Mouse (Mus musculus) frontal cortex, adult (tissue): ENCODE measurements around the gene Trmt61a.
A peak's percentile ranks its signal among the peaks of the same experiment; 100 is the strongest.

Experiments used
- ATAC-seq: cut with Nextera tagmentation; 2 replicates; pipeline ENCODE4 v1.9.2; 2017; ENCODE audit warnings: mild to moderate bottlenecking, moderate library complexity, mixed read lengths; ENCODE audit not compliant: low TSS enrichment

The Trmt61a gene

DNA sequence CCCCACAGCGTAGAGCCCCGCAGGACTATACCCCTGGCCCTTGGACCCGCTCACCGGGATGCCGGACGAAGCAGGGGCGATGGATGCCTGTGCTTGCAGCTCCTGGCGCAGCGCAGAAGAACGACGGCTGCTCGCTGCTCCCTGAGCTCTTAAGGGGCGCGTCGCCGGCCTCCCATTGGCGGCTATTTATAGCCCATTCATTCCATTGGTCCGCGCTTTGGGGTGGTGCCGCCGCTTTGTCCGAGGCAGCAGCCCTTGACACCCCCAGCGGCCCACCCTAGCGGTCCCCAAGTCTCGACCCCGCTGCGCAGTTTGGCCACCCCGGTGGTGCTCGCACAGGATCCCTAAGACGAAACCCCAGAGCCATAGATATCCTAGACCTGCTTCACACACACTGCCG is 5.7 kb upstream of the Trmt61a start, which contains the start of gene Ckb:
TSS of gene Ckb (minus strand) at position 163 of the 400 bp plus-strand sequence.
- peak; percentile 66 for ATAC-seq

DNA sequence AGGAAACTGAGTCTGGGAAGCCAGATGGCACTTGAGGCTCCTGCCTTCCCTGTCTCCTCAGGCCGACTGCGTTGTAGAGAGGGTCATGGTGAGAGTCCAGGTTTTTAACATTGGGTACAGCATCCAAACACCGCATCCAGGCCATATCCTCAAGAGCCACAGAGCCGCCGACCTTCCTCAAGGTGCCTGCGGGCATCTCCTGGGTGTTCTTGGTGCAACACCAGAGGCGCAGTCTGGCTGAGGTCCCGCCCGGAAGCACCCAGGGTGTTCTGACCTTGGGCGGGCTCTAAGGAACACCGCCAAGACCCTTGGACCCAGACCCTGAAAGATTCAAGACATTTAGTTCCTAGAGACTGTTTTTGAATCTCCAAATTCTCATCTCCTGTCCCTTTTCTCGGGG is 5.3 kb upstream of the Trmt61a start:
- peak; percentile 4; the same call in 1 of the 2 replicates for ATAC-seq

- ATAC-seq = no peak
Observed at GRCm38 (mm10) chr12:111674850-111675486, 2.9 kb upstream of the Trmt61a start.

DNA sequence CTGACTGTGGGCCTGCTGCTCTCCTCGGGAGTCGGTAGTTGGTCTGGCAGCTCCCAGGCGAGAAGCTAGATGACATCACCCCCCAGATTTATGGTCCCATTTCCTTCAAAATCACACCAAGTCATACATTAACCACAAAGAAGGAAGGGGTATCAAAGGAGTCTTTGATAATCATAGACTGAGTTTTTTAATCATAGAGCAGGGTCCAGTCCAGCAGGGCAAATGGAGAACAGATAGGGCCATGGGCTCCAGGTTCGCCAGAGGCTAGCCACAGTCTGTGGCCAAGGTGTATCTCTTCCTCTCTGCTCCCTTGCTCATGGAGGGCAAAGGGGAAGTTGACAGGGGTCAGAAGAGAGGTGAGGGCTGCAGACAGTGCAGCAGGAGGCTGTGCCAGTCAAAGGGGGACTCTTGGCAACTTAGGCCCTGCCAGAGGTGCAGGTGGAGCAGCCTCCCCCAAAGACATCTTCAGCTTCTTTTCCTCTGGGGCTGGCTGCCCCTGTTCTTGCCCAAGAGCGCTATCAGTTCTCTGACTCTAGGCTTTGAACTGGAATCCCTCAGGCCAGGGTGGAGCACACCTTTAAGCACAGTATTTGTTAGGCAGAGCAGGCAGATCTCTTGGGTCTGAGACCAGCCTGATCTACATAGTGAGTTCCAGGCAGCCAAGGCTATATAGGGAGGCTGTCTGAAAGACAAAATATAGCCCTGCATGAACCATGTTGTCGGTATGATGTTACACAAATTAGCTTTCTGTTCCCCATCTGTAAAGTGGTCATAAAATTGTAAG is 1.9 kb upstream of the Trmt61a start:
- ATAC-seq = no peak

DNA sequence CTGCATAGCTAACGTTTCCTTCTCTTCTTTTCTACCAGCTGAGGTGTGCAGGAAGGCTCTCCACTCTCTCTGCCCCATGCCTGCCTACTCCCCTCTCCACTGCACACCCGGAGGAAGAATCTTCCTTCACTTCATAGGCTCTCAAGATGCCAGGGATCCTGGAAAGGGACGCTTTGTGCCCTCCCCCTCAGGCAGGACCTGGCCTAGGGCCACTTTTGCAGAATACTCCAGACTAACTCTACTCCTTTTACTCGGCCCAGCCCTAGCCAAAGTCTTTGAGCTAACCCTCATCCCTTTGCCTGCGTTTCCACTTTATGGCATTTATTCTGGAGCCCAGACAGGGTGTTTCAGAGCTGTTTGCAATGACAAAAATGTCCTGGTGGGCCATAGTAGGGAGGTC is 484 bp upstream of the Trmt61a start:
- no peak for ATAC-seq

DNA sequence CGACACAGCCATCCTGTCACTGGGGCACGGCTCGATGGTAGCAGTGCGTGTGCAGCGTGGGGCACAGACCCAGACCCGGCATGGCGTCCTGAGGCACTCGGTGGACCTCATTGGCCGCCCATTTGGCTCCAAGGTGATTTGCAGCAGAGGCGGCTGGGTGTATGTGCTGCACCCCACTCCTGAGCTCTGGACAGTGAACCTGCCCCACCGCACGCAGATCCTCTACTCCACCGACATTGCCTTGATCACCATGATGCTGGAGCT is 697 bp downstream of the Trmt61a start:
- no peak for ATAC-seq

DNA sequence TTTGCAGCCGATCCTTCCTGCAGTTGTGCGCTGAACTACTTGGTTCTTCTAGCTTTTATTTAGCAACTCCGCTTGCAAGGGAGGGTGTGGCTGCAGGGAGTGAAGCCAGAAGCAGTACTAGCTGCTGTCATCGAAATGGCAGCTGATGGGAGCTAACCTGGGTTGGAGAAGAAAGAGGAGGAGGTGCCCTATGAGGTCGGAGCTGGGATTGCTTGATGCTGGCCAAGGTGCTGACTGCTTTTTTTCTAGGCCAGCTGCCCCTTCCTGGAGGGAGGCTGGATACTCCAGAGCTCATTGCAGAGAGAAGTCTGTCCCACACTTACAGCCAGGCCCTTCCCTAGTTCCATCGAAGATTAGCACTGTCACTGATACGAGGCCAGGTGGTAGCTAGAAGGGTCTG is 1.1 kb downstream of the Trmt61a start:
- no peak for ATAC-seq

- ATAC-seq = peak; percentile 39; the same call in 1 of the 2 replicates
Observed at GRCm38 (mm10) chr12:111680661-111681060, 2.8 kb downstream of the Trmt61a start.

DNA sequence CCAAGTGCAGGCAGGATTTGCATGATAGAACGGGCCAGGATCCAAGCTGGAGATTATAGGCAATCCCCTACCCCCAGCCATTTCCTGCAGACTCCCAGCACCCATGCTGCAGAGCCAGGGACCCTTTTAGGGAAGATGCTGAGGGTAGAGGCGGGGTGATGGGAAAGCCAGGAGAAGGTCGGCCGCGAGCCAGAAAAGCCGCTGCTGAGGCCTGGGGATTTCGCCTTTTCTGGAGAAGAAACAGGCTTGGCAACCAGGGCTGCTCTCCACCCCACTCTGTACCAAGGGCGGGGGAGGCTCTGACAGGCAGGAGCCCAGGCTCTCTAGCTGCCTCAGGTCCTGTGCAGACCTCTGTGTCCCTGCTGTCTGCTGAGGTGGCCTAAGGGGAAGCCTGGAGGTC is 3.4 kb downstream of the Trmt61a start:
- peak; percentile 48; the same call in 1 of the 2 replicates for ATAC-seq

DNA sequence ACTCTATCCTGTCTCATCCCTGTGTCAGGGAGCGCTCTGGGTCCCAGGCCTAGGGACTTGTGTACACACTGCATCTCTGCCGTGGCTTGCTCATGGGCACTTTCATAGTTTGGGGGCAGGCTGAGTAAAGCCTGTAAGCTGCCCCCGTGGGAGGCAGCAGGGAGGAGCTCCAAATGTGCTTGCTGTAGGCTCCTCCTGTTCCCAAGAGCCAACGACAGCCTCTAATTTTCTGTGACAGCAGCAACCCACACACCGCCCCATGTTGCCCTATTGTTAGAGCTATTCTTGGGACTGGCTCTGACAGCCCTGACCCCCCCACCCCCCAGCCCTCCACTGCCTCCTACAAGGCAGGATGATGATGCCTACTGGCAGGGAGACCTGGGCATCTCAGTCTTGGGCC is 4.1 kb downstream of the Trmt61a start:
- ATAC-seq = peak; percentile 22

DNA sequence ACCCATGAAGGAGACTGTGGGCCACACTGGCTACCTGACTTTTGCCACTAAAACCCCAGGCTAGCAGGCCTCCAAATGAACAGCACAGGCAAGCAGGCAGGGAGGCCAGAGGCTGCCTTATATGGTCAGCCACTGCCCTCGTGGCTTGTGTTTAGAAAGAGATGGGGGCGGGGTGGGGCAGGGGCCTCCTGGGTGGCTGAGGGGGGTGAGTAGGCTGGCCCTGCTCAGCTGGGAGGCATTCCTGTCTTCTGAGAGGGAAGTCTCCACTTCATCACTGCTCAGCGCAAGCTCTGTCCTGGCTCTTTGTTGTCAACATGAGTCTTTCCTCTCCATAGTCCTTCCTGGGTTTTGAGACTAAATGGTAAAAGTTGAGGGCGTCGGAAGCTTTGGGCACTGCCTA is 4.9 kb downstream of the Trmt61a start:
- ATAC-seq = no peak

GRCm38 (mm10) chr12:111686390-111686789 is 8.5 kb downstream of the Trmt61a start:
- ATAC-seq = no peak

- peak; percentile 38 for ATAC-seq
Observed at GRCm38 (mm10) chr12:111687350-111688068, 9.6 kb downstream of the Trmt61a start.

DNA sequence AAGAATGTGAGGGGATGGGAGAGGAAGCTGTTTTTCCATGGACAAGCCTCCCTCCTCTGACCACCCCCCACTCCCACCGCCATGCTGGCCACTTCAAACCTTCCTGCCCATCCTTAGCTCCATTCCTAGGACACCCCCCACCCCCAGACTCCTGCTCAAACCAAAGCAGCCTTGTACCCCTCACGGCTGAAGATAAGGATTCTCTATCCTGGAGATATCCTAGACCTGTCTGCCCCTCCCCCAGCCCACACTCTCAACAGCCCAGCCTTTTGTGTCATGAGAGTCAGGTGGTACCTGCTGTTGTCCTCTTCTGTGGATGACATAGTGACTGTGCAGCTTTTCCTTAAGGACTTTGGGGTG is 10.1 kb downstream of the Trmt61a start:
- ATAC-seq = no peak

DNA sequence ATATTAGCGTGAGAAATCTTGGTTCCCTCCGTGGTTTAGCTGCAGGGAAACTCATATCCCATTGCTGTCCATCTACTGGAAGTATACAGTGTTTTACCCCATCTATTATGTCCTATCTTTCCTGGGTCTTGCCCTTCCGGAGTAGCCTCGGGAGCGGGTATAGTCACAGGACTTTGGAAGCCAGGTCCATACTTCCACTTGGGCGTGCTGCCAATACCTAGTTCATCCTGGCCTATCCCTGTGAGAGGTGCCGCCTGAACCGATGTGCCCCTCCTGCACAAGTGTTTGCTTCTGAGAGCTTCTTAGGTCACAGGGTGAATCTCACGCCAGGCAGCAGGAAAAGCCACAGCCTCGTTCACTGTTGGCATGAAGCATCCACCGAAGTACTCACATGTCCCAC is 11.5 kb downstream of the Trmt61a start:
- no peak for ATAC-seq

DNA sequence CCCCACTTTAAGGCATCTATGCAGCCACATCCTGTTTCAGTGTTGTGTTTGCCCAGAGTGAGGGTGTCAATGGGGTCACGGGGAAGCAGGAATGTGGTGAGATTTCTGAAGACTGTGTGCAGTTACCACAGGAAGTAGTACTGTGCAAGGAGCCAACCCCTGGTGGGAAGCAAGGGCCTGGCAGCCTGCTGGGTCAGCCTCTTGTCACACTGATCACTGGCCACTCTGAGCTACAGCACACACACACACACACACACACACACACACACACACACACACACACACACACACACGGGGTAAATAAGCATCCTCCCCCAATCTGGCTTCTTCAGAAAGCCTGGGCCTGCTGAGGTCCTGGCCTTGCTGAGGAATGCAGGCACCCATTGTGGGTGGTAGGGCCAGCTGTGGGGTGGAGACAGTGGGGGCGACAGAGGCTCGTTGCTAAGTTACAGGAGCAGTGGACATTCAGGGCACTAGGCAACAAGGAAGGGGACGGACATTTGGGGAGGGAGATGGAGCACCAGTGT is 13.5 kb downstream of the Trmt61a start:
- ATAC-seq = no peak

DNA sequence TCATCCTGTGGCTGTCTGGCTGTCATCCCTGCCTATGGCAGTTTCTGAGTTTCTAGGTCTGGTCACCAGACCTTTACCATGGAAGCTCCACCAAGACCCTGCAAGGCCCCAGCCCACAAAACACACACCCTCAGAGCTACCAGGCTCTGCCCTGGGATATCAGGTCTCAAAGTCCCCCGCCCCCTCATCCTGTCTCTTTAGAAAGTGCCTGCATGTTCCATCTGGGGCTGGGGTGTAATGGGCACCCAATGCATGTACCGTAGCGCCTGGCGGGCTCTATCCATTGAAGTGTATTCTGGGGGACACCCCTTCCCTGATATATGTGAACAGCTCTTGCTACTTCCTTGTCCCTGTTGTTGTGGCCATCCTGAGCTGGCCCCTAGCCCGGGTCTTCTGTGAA is 15.0 kb downstream of the Trmt61a start:
- ATAC-seq = no peak

- ATAC-seq = peak; percentile 32
Observed at GRCm38 (mm10) chr12:111693341-111694270, 15.7 kb downstream of the Trmt61a start.

- no peak; the same call in 1 of the 2 replicates for ATAC-seq
Observed at GRCm38 (mm10) chr12:111694271-111694781, 16.4 kb downstream of the Trmt61a start.

GRCm38 (mm10) chr12:111694880-111695804 is 17.2 kb downstream of the Trmt61a start:
- peak; percentile 29; the same call in 1 of the 2 replicates for ATAC-seq
